Mouse (Mus musculus): ENCODE measurements around the gene Zfp281.

Gene Zfp281

GRCm38 (mm10) chr1:136658456-136659227 lies 33.9 kb downstream of the Zfp281 start:
- no peak for DNase-seq (ENCODE audit: low spot score)

GRCm38 (mm10) chr1:136659337-136659736 lies 34.6 kb downstream of the Zfp281 start:
- no peak for DNase-seq (ENCODE audit: low spot score)

- no peak for DNase-seq (ENCODE audit: low spot score)
Measured at GRCm38 (mm10) chr1:136659917-136660316, 35.2 kb downstream of the Zfp281 start.

- DNase-seq (ENCODE audit: low spot score), result no peak
Measured at GRCm38 (mm10) chr1:136661511-136661910, 36.8 kb downstream of the Zfp281 start.

- no peak for DNase-seq (ENCODE audit: low spot score)
Measured at GRCm38 (mm10) chr1:136661939-136662563, 37.4 kb downstream of the Zfp281 start.

- DNase-seq (ENCODE audit: low spot score), result no peak
Measured at GRCm38 (mm10) chr1:136664921-136665582, 40.4 kb downstream of the Zfp281 start.

GRCm38 (mm10) chr1:136666513-136666912 lies 41.8 kb downstream of the Zfp281 start:
- DNase-seq (ENCODE audit: low spot score), result no peak

GRCm38 (mm10) chr1:136669926-136670325 lies 45.2 kb downstream of the Zfp281 start:
- no peak for DNase-seq (ENCODE audit: low spot score)

- no peak for DNase-seq (ENCODE audit: low spot score)
Measured at GRCm38 (mm10) chr1:136670421-136670820, 45.7 kb downstream of the Zfp281 start.

GRCm38 (mm10) chr1:136671767-136672434 lies 47.2 kb downstream of the Zfp281 start:
- no peak for DNase-seq (ENCODE audit: low spot score)

GRCm38 (mm10) chr1:136672564-136672963 lies 47.9 kb downstream of the Zfp281 start:
- DNase-seq (ENCODE audit: low spot score), result no peak

GRCm38 (mm10) chr1:136673293-136673692 lies 48.6 kb downstream of the Zfp281 start:
- DNase-seq (ENCODE audit: low spot score), result no peak

- no peak for DNase-seq (ENCODE audit: low spot score)
Measured at GRCm38 (mm10) chr1:136674548-136675455, 50.1 kb downstream of the Zfp281 start.

GRCm38 (mm10) chr1:136675736-136676444 lies 51.2 kb downstream of the Zfp281 start:
- DNase-seq (ENCODE audit: low spot score), result no peak

GRCm38 (mm10) chr1:136676445-136676755 lies 51.7 kb downstream of the Zfp281 start:
- DNase-seq (ENCODE audit: low spot score), result no peak

GRCm38 (mm10) chr1:136677847-136678325 lies 53.2 kb downstream of the Zfp281 start:
- DNase-seq (ENCODE audit: low spot score), result no peak

- DNase-seq (ENCODE audit: low spot score), result no peak
Measured at GRCm38 (mm10) chr1:136678836-136679235, 54.1 kb downstream of the Zfp281 start.
